Mouse (Mus musculus) brain, embryonic 14.5 days (tissue): ENCODE measurements around the gene Mapkbp1. TPM values are rescaled to one million over a fixed set of nuclear protein-coding genes. Genes with fewer than 3 reads are reported as not detected.

Source experiments
- DNase-seq: peaks from one replicate; pipeline ENCODE4 v3.0.0-alpha.2; 2011; ENCODE audit warnings: low read depth
- CTCF ChIP-seq: fragments of 200-500 bp; IDR thresholded peaks from 2 replicates; pipeline ENCODE4 v1.5.1; 2012; ENCODE audit warnings: inconsistent platforms, mild to moderate bottlenecking, moderate library complexity, borderline replicate concordance; ENCODE audit not compliant: insufficient read depth, insufficient read length; ENCODE audit errors: extremely low read depth
- POLR2A ChIP-seq: fragments of 200-500 bp; IDR thresholded peaks from 2 replicates; pipeline ENCODE4 v1.6.1; 2012; ENCODE audit warnings: mild to moderate bottlenecking, inconsistent platforms, borderline replicate concordance; ENCODE audit not compliant: poor library complexity, insufficient read depth, insufficient read length, severe bottlenecking; ENCODE audit errors: extremely low read depth
- polyA plus RNA-seq: library from polyadenylated mRNA; depleted of rRNA; stranded (reverse); fragments of >200 nt; gene quantifications from 2 replicates; pipeline ENCODE4 v1.2.3, GENCODE M21; 2012

Mapkbp1 gene
- polyA plus RNA-seq, 1 experiment: 42.5 TPM

DNA sequence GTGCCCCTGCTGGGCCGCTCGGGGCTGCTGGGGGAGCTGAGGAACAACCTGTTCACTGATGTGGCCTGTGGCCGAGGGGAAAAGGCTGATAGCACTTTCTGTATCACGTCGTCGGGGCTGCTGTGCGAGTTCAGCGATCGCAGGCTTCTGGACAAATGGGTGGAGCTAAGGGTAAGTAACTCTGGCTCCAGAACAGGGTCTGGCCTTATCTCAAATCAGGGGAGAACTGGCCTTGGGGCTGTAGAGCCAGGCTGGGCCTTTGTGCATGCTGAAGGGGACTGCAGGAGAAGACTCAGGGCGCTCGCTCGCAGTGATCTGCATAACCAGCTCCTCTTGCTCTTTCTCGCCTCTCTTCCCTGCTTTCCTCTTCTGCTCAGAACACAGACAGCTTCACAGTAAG lies 40.4 kb downstream of the Mapkbp1 start:
- DNase-seq: no peak
- TF ChIP-seq CTCF (no peak), POLR2A (no peak)

DNA sequence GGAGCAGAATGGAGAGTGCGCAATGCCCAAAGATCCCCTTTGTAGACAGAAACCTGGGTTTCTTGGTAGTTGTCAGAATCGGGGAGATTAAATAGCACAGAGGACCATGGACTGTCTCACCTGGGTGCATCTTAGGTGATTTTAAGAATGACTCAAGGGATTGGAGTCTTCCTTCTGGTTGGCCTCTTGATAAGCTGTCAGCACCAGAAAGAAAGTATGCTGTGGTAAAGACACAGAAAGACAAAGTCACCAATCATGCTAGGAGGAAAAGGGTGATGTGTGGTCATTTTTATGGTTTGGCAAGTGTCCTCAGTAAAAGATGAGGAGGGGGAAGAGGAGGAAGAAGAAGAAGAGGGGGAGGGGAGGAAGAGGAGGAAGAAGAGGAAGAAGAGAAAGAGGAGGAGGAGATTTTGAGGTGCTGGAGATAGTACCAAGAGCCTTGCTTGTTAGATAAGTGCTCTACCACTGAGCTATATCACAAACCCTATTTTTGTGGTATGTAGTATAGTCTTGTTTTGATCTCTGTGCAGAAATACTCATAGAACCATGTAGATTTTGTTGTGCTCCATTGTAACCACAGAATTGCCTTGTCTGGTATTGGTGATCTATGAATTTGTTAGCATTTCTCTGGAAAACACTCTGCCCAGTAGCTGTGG lies 41.5 kb downstream of the Mapkbp1 start:
- no peak for DNase-seq
- TF ChIP-seq CTCF: no peak
- TF ChIP-seq POLR2A: no peak

DNA sequence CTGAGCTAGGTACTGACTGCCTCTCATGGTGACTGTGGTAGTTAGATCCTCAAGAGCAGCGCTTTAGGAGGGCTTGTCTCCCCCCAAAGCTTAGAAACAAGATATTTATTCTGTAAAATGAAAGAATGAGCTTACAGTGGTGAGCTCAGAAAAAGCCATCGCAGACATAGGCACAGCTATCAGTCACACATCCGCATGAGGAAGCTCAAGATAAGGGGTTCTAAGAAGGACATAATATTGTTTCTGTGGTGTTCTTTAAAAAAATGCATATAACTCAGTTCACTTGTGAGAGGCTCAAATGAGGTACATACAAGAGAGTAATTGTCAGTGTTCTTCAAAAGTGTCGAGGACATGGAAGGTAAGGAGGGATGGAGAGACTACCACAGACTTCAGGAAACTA lies 43.4 kb downstream of the Mapkbp1 start:
- no peak for TF ChIP-seq POLR2A
- TF ChIP-seq CTCF: no peak

DNA sequence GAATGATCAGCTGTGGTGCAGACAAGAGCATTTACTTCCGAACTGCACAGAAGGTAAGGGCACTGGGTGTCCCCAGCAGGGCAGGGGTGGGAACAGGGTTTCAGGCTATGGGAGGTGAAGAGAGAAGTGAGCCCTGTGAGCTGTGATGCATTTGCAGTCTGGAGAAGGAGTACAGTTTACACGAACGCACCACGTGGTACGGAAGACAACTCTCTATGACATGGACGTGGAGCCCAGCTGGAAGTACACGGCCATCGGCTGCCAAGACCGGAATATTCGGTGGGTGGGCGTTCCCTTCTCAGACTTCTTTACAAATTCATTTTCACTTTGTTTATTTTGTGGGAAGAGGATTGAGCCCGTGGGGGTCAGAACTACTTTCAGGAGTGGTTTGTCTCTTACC lies 45.1 kb downstream of the Mapkbp1 start:
- TF ChIP-seq CTCF (no peak), POLR2A (no peak)
- no peak for DNase-seq

More for the DNA sequence above, 43.4 kb downstream of the Mapkbp1 start:
- no peak for DNase-seq

DNA sequence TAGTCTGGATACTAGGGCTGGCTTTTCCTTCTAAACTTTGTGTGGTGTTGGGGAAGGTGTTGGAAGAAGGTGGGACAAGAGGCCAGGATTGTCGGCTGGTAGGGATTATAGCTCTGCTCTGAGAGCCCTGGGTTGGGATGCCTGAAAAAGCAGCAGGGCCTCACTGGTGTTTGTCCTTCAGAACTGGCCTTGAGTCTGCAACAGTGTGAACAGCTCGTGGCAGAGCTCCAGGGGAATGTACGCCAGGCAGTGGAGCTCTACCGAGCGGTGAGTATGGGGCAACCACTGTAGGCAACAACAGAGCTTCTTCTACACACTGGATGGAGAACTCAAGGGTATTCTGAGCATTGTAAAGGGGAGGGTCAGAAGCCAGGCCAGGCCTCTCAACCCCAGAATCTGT lies 51.8 kb downstream of the Mapkbp1 start:
- TF ChIP-seq CTCF (no peak), POLR2A (no peak)
- DNase-seq: no peak

DNA sequence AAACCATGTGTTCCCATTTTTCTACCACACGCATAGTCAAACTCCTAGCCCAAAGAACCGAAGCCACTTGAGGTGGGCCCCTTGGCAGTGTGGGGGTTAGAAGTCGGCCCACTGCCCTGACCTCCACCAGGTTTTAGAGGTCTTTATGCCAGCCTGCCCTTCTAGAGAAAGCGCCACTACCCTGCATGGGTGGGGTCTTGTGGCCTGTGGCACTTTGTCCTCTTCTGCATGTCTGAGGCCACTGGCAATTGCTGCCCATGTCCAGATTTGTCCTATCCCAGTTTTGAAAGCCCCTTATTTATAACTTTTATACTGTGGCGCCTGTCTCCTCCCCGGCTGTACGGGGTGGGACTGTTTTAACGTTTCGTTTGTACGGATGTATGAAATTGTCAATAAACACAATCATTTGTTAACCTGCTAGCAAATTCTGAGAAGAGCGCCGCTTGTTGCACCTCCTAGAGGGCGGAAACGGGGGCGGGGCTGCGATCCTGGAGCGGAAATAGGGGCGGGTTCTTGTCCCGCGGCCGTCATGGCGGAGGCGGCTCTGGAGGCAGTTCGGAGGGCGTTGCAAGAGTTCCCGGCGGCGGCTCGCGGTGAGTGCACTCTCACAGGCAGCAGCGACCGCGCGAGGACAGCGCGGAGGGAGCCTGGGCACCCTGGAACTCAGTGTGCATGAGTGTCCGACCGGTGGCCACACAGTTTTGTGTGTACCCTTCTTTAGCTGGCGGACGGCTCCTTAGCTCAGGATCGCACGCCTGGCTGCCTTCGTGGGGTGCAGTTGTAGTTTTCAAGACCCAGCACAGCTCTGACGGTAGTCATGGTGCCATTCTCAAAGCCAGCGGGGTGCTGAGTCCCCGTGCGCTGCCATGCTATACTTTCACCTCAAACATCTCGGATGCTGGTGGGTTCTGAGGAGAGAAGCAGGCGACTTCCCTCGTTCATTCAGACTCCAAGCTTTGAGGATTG lies 54.8 kb downstream of the Mapkbp1 start, which contains the start of the genes Jmjd7 and Gm28042:
TSS of gene Jmjd7 (plus strand) at position 500 of the 966 bp plus-strand sequence.
TSS of gene Gm28042 (plus strand) at position 510 of the 966 bp plus-strand sequence.
- peak; percentile 78; the same call in 1 of the 2 replicates for TF ChIP-seq POLR2A
- TF ChIP-seq CTCF: no peak
- DNase-seq: peak; percentile 95

DNA sequence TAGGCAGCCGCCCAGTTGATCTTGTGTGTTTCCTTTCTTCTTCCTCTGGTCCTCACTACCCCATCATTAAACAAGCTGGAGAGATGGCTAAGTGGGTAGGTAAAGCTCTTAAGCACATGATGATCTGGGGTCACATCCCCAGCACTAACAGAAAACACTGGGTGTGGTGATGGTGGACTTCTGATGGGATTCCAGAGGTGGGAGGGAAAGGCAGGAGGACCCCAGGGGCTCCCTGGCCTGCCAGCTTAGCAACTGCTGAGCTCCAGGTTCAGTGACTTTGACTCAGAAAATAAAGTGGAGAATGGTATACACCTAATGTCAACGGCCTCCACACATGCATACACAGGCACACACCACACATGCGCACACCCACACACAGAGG lies 55.4 kb downstream of the Mapkbp1 start:
- no peak for DNase-seq
- no peak for TF ChIP-seq POLR2A
- no peak for TF ChIP-seq CTCF

DNA sequence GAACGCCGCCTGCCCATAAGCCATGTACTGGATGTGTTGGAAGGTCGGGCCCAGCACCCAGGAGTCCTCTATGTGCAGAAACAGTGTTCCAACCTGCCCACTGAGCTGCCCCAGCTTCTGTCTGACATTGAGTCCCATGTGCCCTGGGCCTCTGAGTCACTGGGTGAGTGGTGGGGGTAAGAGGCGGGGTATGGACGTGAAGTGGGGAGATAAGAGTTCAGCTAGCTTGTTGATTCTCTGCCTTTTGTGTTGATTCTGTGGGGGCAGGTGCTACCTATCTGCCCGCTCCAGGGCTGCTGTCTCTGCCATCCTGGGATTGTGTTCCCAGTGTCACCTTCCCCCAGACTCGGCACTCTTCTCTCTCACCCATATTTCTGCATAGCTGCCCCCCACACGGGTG lies 57.9 kb downstream of the Mapkbp1 start:
- DNase-seq: no peak
- TF ChIP-seq CTCF (no peak), POLR2A (no peak)

DNA sequence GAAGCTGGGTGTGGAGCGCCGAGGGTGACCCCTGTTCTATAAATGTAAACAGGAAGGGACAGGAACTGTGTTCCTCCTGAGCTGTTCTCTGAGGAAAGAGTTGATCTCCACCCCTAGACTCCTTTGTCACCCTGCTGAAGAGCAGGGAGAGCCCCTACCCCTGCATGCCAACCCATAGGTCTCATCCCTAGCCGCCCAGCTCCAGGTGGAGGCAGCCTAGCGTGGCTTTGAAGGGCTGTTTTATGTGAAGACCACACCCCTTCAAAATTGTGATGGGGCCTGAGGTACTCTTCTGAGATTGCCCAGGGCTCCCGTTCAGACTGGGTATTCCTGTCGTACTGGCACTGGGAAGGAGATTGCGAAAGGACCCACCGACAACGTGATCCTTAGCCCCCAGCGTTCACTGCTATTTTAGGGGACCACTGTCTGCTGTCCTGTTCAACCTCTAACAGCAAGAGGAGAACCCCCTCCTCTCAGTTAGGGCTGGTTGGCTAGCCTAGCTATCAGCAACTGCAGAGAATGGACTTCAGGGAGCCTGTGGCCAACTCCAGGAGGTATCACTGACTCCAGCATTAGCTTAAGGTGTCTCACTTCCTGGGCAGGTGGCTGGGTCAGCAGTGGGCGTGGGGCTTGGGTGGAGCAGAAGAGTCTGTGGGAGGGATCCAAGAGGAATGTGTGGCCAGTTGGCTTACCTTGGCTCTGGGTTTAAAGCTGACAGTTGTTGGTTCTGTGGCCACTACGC lies 60.4 kb downstream of the Mapkbp1 start, which contains the start of gene Pla2g4b:
TSS of gene Pla2g4b (plus strand) at position 692 of the 742 bp plus-strand sequence.
- TF ChIP-seq POLR2A (no peak), CTCF (no peak)
- DNase-seq: no peak

DNA sequence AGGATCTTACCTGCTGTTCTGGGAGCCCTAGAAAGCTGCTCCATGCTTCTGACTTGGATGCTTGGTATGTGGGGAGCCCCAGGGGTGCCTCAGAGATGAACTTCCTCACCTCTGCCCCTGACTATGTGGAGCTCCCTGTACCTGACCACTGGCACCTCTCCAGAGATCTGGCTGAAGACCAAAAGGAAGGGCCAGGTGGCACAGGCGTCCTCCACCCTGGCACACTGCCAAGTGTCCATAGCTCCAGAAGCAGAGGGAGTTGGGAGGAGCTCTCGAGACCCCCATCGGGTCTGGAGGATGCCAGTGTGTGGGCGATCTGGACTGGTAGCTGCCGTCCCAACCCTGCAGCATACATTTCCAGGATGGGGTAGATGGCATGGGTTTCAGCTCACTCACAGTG lies 61.2 kb downstream of the Mapkbp1 start:
- no peak for DNase-seq
- TF ChIP-seq POLR2A (no peak), CTCF (no peak)

DNA sequence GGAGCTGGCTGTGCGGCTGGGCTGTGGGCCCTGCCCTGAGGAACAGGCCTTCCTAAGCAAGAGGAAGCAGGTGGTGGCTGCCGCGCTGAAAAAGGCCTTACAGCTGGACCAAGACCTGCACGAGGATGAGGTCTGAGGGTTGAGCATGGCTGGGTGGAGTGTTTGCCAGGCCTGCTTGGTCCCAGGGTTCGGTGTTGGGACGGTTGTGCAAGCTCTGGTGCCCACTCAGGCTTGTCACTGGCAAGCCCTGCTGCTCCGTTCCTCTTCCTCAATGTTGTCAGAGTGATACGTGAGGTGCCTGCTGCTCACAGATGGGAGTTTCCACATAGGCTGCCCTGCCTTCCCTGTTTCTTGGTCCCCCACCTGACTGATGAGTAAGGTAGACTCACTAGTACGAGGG lies 65.2 kb downstream of the Mapkbp1 start:
- no peak for DNase-seq
- no peak for TF ChIP-seq CTCF
- TF ChIP-seq POLR2A: no peak

DNA sequence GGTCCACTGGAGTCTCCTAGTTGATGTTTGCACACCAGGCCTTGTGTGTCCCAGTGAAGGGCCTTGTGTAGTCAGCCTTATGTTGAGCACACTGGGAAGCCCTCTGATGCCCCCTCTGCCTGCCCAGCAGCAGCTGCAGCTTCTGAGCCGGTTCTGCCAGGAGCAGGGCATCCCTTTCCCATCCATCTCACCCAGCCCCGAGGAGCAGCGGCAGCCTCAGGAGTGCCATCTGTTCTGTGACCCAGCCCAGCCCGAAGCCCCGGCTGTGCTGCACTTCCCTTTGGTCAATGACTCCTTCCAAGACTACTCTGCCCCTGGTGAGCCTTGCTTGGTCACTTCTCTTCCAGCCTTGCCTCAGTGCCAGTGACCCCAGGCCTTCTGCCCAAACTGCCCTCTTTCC lies 68.5 kb downstream of the Mapkbp1 start:
- DNase-seq: no peak
- TF ChIP-seq POLR2A (no peak), CTCF (no peak)
